In the genomic region with DNA sequence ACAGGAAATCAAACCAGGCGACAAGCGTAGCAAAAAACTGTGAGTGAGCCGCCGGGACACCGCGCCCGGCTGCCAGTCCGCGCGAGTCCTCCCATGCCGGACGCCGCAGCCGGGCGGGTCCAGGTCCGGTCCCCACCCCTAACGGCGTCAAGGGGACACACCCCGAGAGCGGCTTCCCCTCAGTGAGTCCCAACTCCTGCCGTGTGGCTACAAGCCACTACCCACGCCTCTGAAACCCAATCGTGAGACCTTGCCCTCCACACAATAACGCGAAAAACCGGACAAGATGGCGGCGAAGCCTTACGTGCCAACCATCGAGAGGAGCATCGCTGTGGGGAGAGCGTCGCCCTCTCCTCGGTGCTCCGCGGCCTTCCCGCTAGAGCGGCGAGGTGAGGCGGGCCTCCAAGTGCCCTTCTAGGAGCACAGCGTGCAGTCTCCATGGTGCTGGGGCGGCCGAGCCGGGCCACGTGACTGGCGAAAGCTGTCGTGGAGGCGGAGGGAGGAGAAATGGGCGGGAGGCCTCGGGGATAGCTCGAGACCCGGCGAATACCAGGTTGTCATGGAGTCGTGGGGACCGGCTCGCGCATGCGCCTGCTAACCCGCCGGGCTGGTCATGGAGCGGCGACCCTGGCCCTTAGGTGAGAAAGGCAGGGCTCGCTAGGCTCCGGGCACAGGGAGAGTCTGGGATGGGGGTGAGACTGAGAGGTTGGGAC, we compare ENCODE assay signal across 8 mouse cellular contexts. TPM values are rescaled to one million over a fixed set of nuclear protein-coding genes. Genes with fewer than 3 reads are reported as not detected.
A peak's percentile ranks its signal among the peaks of the same experiment; 100 is the strongest.
DNase-seq lines count a peak whose midpoint lies in the region; ATAC-seq lines count a peak whose summit lies in the region.

Gene Cipc, plus strand, starts transcription at position 182 of the 713 bp plus-strand sequence.

- H3K4me2 ChIP-seq in hindbrain, embryonic 12.5 days (replicated peaks): peak within 1 kb of the TSS; percentile 94

- H3K27ac ChIP-seq in hindbrain, embryonic 12.5 days: peak within 1 kb of the TSS; percentile 100

- H3K4me3 ChIP-seq in hindbrain, embryonic 12.5 days: peak within 1 kb of the TSS; percentile 68

- peaks cover 39% of the 10 kb centered on the region for H3K4me1 ChIP-seq in hindbrain, embryonic 12.5 days

- under 1% methylated on average over 64 of the region's 64 CpGs for WGBS in hindbrain, embryonic 12.5 days

- ATAC-seq in hindbrain, embryonic 12.5 days (ENCODE audit: low FRiP score): peak; percentile 98

- H3K36me3 ChIP-seq in hindbrain, embryonic 12.5 days: no peaks in the 10 kb centered on the region

- no peaks in the 10 kb centered on the region for H3K27me3 ChIP-seq in hindbrain, embryonic 12.5 days

- no peaks in the 10 kb centered on the region for H3K9me3 ChIP-seq in hindbrain, embryonic 12.5 days (replicated peaks)

- peak; percentile 99 for DNase-seq in NIH3T3 (ENCODE audit: low read depth)
- peak; percentile 98 to 99 for DNase-seq in cerebellum, postnatal 10 days
- DNase-seq in frontal cortex, postnatal 10 days (ENCODE audit: low spot score in 2 of 2): peak; percentile 98
- DNase-seq in layer of hippocampus, postnatal 14 days (ENCODE audit: low spot score in 2 of 2): peak; percentile 97 to 99
- peak; percentile 97 for DNase-seq in lung, postnatal 14 days
- DNase-seq in retina, adult 2 months (ENCODE audit: low read depth, low spot score): peak; percentile 96
- peak; percentile 96 to 99 for DNase-seq in thymus, postnatal 36 days

- peak within 1 kb of the TSS; percentile 89 for H3K9ac ChIP-seq in hindbrain, embryonic 12.5 days

RNA-seq across cellular contexts. Expression of gene Cipc, which starts in this region (rescaled TPM):
- polyA plus RNA-seq in hindbrain, embryonic 12.5 days (2016; fragmentation: Nextera tagmentation; extraction: Ambion mirVana): 41.1 and 46.9 TPM in 2 replicates
- total RNA-seq in layer of hippocampus, postnatal 14 days (2021): 10 to 100 TPM; 60.4 to 63.6 TPM

Comparison
In these comparisons a context has a peak if more than half of its experiments do, and no peak if none do; other contexts are left out.
1. Peak in every context shown above with its lines: DNase-seq, ATAC-seq, H3K4me3 ChIP-seq and H3K27ac ChIP-seq.